Mouse (Mus musculus) telencephalon, adult 2 months (tissue): ENCODE measurements at regions not wholly inside any gene's neighbourhood (a gene's known extent, or its start where the extent isn't known, plus 50 kb on each side); places are given as distances from the start of the nearest gene placed in this dataset.

Experiments
- DNase-seq: peaks from one replicate; pipeline ENCODE4 v3.0.0-alpha.2; 2011; ENCODE audit warnings: low read depth, low spot score

- no peak for DNase-seq
Observed at GRCm38 (mm10) chr10:65244527-65244926, 1154.5 kb upstream of the Lrrtm3 start.

- DNase-seq: peak; percentile 45
Observed at GRCm38 (mm10) chr10:65224130-65224529, 1134.1 kb upstream of the Lrrtm3 start.

GRCm38 (mm10) chr10:65221181-65221580 lies 1131.1 kb upstream of the Lrrtm3 start:
- no peak for DNase-seq

GRCm38 (mm10) chr10:65219251-65219650 lies 1129.2 kb upstream of the Lrrtm3 start:
- DNase-seq: peak; percentile 17

- DNase-seq: no peak
Observed at GRCm38 (mm10) chr10:65216226-65216625, 1126.1 kb upstream of the Lrrtm3 start.

GRCm38 (mm10) chr10:65215206-65215605 lies 1125.1 kb upstream of the Lrrtm3 start:
- DNase-seq: peak; percentile 59

- DNase-seq: no peak
Observed at GRCm38 (mm10) chr10:65183659-65184058, 1093.6 kb upstream of the Lrrtm3 start.

- no peak for DNase-seq
Observed at GRCm38 (mm10) chr10:65182597-65182996, 1092.5 kb upstream of the Lrrtm3 start.

- DNase-seq: peak; percentile 11
Observed at GRCm38 (mm10) chr10:65179101-65179500, 1089.0 kb upstream of the Lrrtm3 start.

- no peak for DNase-seq
Observed at GRCm38 (mm10) chr10:65154131-65154530, 1064.1 kb upstream of the Lrrtm3 start.

GRCm38 (mm10) chr10:65124940-65125610 lies 1035.0 kb upstream of the Lrrtm3 start:
- no peak for DNase-seq

- DNase-seq: peak; percentile 41
Observed at GRCm38 (mm10) chr10:65118212-65118611, 1028.1 kb upstream of the Lrrtm3 start.

- no peak for DNase-seq
Observed at GRCm38 (mm10) chr10:65114586-65114985, 1024.5 kb upstream of the Lrrtm3 start.

GRCm38 (mm10) chr10:65110729-65111128 lies 1020.7 kb upstream of the Lrrtm3 start:
- no peak for DNase-seq

- DNase-seq: peak; percentile 34
Observed at GRCm38 (mm10) chr10:65107413-65107812, 1017.3 kb upstream of the Lrrtm3 start.

GRCm38 (mm10) chr10:65084446-65084845 lies 994.4 kb upstream of the Lrrtm3 start:
- DNase-seq: no peak

- DNase-seq: no peak
Observed at GRCm38 (mm10) chr10:65081638-65082037, 991.6 kb upstream of the Lrrtm3 start.

GRCm38 (mm10) chr10:65058086-65058485 lies 968.0 kb upstream of the Lrrtm3 start:
- DNase-seq: no peak
